Mouse (Mus musculus) forebrain, embryonic 14.5 days (tissue): ENCODE measurements around the gene Cdhr4. TPM values are rescaled to one million over a fixed set of nuclear protein-coding genes. Genes with fewer than 3 reads are reported as not detected.
A peak's percentile ranks its signal among the peaks of the same experiment; 100 is the strongest.

Experiments used
- ATAC-seq: fragments of 200-750 bp; cut with Nextera tagmentation; 2 replicates; pipeline ENCODE4 v1.8.0; 2017; ENCODE audit warnings: mild to moderate bottlenecking, moderate library complexity
- DNase-seq: peaks from one replicate; pipeline ENCODE4 v3.0.0-alpha.2; 2015; ENCODE audit warnings: low spot score
- H3K27ac ChIP-seq: fragments of 300-500 bp; sonication (generic); 2 replicates; pipeline ENCODE4 v1.5.1; 2014; ENCODE audit warnings: low read depth, mild to moderate bottlenecking, control low read depth, low read length, moderate library complexity
- H3K27me3 ChIP-seq: fragments of 300-500 bp; sonication (generic); replicated peaks from 2 replicates; pipeline ENCODE4 v1.6.1; 2014; ENCODE audit warnings: low read length, control low read depth, mixed read lengths; ENCODE audit not compliant: control insufficient read depth, insufficient read depth
- H3K36me3 ChIP-seq: fragments of 300-500 bp; sonication (generic); 2 replicates; pipeline ENCODE4 v1.6.1; 2014; ENCODE audit warnings: low read length, control low read depth; ENCODE audit not compliant: control insufficient read depth, insufficient read depth
- H3K4me1 ChIP-seq: fragments of 300-500 bp; sonication (generic); 2 replicates; pipeline ENCODE4 v1.6.1; 2014; ENCODE audit warnings: antibody characterized with exemption, low read length, control low read depth; ENCODE audit not compliant: control insufficient read depth, insufficient read depth
- H3K4me2 ChIP-seq: fragments of 300-500 bp; sonication (generic); 2 replicates; pipeline ENCODE4 v1.6.1; 2014; ENCODE audit warnings: mild to moderate bottlenecking, control low read depth, low read length
- H3K4me3 ChIP-seq: fragments of 300-500 bp; sonication (generic); 2 replicates; pipeline ENCODE4 v1.5.1; 2014; ENCODE audit warnings: low read depth, low read length, control low read depth
- H3K9ac ChIP-seq: fragments of 300-500 bp; sonication (generic); 2 replicates; pipeline ENCODE4 v1.6.1; 2014; ENCODE audit warnings: mild to moderate bottlenecking, low read length, control low read depth, moderate library complexity
- H3K9me3 ChIP-seq: fragments of 300-500 bp; sonication (generic); replicated peaks from 2 replicates; pipeline ENCODE4 v1.6.1; 2016; ENCODE audit warnings: low read length, control low read depth, mixed read lengths; ENCODE audit not compliant: control insufficient read depth
- WGBS: fragments of 180-500 bp; shearing (Covaris S2); extraction: QIAGEN DNeasy Blood & Tissue Kit; methylation state at CpG from one replicate; pipeline ENCODE4 v1.1.7; 2014; 5-methylcytosine and 5-hydroxymethylcytosine counted together
- polyA plus RNA-seq: library from polyadenylated mRNA; unstranded; fragments of >200 nt; fragmentation: Nextera tagmentation; extraction: Ambion mirVana; gene quantifications from 2 replicates; pipeline ENCODE4 v1.2.1, GENCODE M21; 2014

Gene Cdhr4
- polyA plus RNA-seq, 1 experiment from 2014 or later, result 1.2 TPM

DNA sequence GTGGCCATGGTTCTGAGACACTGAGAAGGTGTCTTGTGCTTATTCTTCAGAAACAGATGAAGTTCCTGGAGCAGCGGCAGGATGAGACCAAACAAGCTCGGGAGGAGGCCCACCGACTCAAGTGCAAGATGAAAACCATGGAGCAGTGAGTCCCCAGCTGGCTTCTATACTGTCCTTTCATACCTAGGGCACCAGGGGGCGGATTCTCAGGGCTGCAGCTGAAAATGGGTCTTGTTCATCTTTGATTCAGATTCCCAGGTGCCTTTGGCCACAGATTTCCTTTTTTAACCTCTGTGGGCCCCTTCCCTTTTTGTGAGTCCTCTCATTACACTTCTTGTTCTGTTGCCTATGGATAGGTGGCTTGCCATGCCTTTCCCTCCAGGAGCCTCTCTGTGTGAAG lies 31.4 kb upstream of the Cdhr4 start:
- ATAC-seq (no peak), DNase-seq (no peak)
- 80% methylated on average over 4 of the region's 4 CpGs for WGBS
- Histone ChIP-seq H3K27me3 (no peaks in the 10 kb centered on the region), H3K27ac (peak overlapping the region; percentile 59; the same call in 1 of the 2 replicates), H3K4me2 (no peak overlapping the region; the same call in 1 of the 2 replicates), H3K4me3 (no peak overlapping the region), H3K9ac (no peak overlapping the region), H3K9me3 (no peaks in the 10 kb centered on the region), H3K36me3 (peaks cover 39% of the 10 kb centered on the region), H3K4me1 (peaks cover 3% of the 10 kb centered on the region; the same call in 1 of the 2 replicates)

DNA sequence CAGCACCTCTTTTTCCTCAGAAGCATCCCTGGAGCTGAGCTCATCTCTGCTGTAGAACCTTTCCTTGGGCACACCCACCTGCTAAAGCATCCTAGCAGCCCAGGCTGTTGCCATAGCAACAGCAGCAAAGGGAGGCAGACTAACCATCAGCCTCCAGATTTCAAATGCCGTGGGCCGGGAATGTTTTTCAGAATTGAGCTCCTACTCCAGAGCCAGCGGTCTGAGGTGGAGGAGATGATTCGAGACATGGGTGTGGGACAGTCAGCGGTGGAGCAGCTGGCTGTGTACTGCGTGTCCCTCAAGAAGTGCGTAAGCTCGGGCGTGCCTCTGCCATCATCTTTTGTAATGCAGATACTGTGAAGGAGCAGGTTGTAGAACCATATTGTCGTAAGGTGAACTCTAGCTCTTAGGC lies 30.9 kb upstream of the Cdhr4 start:
- H3K4me2 ChIP-seq, result no peak overlapping the region; the same call in 1 of the 2 replicates

DNA sequence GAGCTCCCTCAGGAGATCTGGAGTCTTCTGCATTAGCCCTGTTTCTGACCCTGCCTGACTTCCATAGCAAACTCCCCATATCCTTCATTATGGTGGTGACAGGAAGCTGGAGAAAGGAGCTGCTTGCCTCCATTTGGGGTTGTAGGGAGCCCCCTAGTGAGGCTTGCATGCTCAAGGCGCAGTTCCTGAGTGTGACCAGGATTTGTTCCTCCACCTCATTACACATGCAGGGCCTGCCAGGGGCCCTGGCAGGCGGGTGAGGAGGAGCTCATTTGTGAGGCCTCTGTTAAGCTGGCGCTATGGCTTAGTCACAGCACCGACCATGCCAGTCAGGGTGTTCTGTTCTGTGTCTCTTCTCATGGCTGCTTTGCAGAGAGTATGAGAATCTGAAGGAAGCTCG lies 30.4 kb upstream of the Cdhr4 start:
- H3K4me1 ChIP-seq, result peaks cover 3% of the 10 kb centered on the region; the same call in 1 of the 2 replicates
- ATAC-seq, result peak; percentile 40
- H3K9ac ChIP-seq, result no peak overlapping the region
- WGBS, result 46% methylated on average over 5 of the region's 5 CpGs
- peak overlapping the region; percentile 59 for H3K27ac ChIP-seq
- H3K9me3 ChIP-seq, result no peaks in the 10 kb centered on the region
- H3K4me2 ChIP-seq, result no peak overlapping the region; the same call in 1 of the 2 replicates
- DNase-seq, result peak; percentile 65
- H3K4me3 ChIP-seq, result no peak overlapping the region
- H3K36me3 ChIP-seq, result peaks cover 39% of the 10 kb centered on the region
- H3K27me3 ChIP-seq, result no peaks in the 10 kb centered on the region

More for the DNA sequence above, 30.9 kb upstream of the Cdhr4 start:
- ATAC-seq, result peak; percentile 73; the same call in 1 of the 2 replicates
- Histone ChIP-seq H3K4me3 (no peak overlapping the region), H3K9me3 (no peaks in the 10 kb centered on the region), H3K27ac (peak overlapping the region; percentile 59), H3K4me1 (peaks cover 3% of the 10 kb centered on the region; the same call in 1 of the 2 replicates), H3K36me3 (peaks cover 41% of the 10 kb centered on the region), H3K27me3 (no peaks in the 10 kb centered on the region), H3K9ac (no peak overlapping the region)
- 77% methylated on average over 10 of the region's 10 CpGs for WGBS
- peak; percentile 80 for DNase-seq

GRCm38 (mm10) chr9:107962916-107963315 lies 29.4 kb upstream of the Cdhr4 start:
- Histone ChIP-seq H3K4me1 (peaks cover 3% of the 10 kb centered on the region; the same call in 1 of the 2 replicates), H3K27me3 (no peaks in the 10 kb centered on the region), H3K27ac (no peak overlapping the region), H3K4me3 (no peak overlapping the region), H3K9ac (no peak overlapping the region), H3K36me3 (peaks cover 33% of the 10 kb centered on the region), H3K4me2 (no peak overlapping the region), H3K9me3 (no peaks in the 10 kb centered on the region)
- 92% methylated on average over 9 of the region's 9 CpGs for WGBS
- ATAC-seq (no peak), DNase-seq (no peak)

DNA sequence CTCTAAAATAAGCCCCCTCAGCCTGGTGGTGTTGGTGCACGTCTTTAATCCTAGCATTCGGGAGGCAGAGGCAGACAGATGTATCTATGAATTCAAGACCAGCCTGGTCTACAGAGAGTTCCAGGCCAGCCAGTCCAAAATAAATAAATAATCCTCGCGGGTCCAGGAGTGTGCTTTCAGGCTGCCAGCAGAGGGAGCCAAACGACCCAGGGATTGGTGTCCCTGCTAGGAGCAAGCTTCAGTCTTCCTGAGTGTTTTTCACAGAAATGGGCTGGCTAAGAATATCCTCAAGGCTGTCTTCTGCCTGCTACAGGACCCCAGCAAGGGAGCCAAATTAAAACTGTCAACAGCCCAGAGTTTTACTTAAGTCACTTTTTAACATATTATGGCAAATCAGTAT lies 28.6 kb upstream of the Cdhr4 start:
- Histone ChIP-seq H3K27ac (no peak overlapping the region), H3K36me3 (peaks cover 33% of the 10 kb centered on the region), H3K4me1 (peaks cover 3% of the 10 kb centered on the region; the same call in 1 of the 2 replicates)

GRCm38 (mm10) chr9:107964681-107965080 lies 27.6 kb upstream of the Cdhr4 start:
- Histone ChIP-seq H3K4me2 (no peak overlapping the region), H3K36me3 (peaks cover 31% of the 10 kb centered on the region), H3K27me3 (no peaks in the 10 kb centered on the region), H3K9me3 (no peaks in the 10 kb centered on the region), H3K4me1 (peaks cover 3% of the 10 kb centered on the region; the same call in 1 of the 2 replicates), H3K9ac (no peak overlapping the region), H3K4me3 (no peak overlapping the region), H3K27ac (no peak overlapping the region)
- WGBS, result 93% methylated on average over 9 of the region's 9 CpGs
- DNase-seq (no peak), ATAC-seq (no peak)

More for the DNA sequence above, 28.6 kb upstream of the Cdhr4 start:
- Histone ChIP-seq H3K4me3 (no peak overlapping the region), H3K9me3 (no peaks in the 10 kb centered on the region), H3K4me2 (no peak overlapping the region), H3K27me3 (no peaks in the 10 kb centered on the region), H3K9ac (no peak overlapping the region)
- WGBS, result 31% methylated on average over 5 of the region's 5 CpGs
- DNase-seq (peak; percentile 89), ATAC-seq (0 out of 2 replicates have a peak, but pooled peaks have one; percentile 36)

DNA sequence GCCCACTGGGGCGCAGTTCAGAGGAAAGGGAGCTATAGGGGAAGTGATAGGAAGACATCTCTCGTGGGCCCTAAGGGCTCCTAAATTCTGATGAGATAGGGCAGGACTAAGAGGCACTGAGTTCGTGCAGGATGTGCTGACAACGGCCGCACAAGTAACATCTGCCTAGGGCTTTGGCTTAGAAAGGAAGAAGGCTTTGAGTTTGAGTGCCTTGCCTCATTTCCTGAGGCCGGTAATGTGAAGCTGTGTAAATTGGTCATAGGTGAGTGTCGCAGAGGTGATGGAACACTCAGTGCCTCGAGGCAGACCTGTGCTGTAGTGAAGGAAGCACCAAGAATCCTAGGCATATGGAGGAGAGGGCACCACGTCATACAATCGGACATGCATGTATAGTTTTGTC lies 25.6 kb upstream of the Cdhr4 start:
- H3K4me1 ChIP-seq, result 0 out of 2 replicates have a peak, but pooled peaks cover under 1% of the 10 kb centered on the region
- DNase-seq (no peak), ATAC-seq (no peak)
- H3K27me3 ChIP-seq, result no peaks in the 10 kb centered on the region
- no peak overlapping the region for H3K27ac ChIP-seq
- 93% methylated on average over 10 of the region's 10 CpGs for WGBS
- no peak overlapping the region for H3K9ac ChIP-seq
- H3K4me2 ChIP-seq, result no peak overlapping the region
- no peak overlapping the region for H3K4me3 ChIP-seq
- H3K36me3 ChIP-seq, result peaks cover 45% of the 10 kb centered on the region
- no peaks in the 10 kb centered on the region for H3K9me3 ChIP-seq

- Histone ChIP-seq H3K9ac (no peak overlapping the region), H3K27ac (no peak overlapping the region), H3K27me3 (no peaks in the 10 kb centered on the region), H3K4me1 (no peaks in the 10 kb centered on the region), H3K4me3 (no peak overlapping the region), H3K4me2 (no peak overlapping the region), H3K36me3 (peaks cover 41% of the 10 kb centered on the region), H3K9me3 (no peaks in the 10 kb centered on the region)
- ATAC-seq, result no peak
- 90% methylated on average over 6 of the region's 6 CpGs for WGBS
- no peak for DNase-seq
Measured at GRCm38 (mm10) chr9:107967437-107967836, 24.9 kb upstream of the Cdhr4 start.

DNA sequence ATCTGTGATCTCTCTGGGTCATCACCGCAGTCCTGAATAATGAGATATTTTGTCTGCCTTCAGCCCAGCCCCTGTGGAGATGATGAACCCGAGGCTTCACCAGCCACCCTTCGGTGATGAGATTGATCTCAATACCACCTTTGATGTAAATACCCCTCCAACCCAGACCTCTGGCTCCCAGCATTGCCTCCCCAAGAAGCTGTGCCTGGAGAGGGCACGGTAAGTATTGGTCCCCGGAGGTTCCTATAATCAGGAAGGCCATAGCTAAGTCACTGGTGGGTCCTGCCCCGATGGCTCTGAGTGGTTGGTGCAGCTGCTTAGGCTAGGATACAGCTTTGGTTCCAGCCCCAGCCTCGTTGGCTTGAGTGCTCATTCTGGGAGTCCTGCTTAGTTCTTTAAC lies 23.8 kb upstream of the Cdhr4 start:
- H3K9ac ChIP-seq, result no peak overlapping the region
- WGBS, result 92% methylated on average over 7 of the region's 7 CpGs
- no peak for DNase-seq
- no peaks in the 10 kb centered on the region for H3K27me3 ChIP-seq
- no peak overlapping the region for H3K27ac ChIP-seq
- H3K36me3 ChIP-seq, result peaks cover 30% of the 10 kb centered on the region
- no peaks in the 10 kb centered on the region for H3K4me1 ChIP-seq
- ATAC-seq, result no peak
- no peak overlapping the region for H3K4me3 ChIP-seq
- no peaks in the 10 kb centered on the region for H3K9me3 ChIP-seq
- no peak overlapping the region for H3K4me2 ChIP-seq
